Mouse (Mus musculus): ENCODE measurements around the gene Drc1. TPM values are rescaled to one million over a fixed set of nuclear protein-coding genes. Genes with fewer than 3 reads are reported as not detected.

Gene Drc1
- total RNA-seq, 2 experiments from 2014 or later: 12.6 to 14.6 TPM

- intact Hi-C loops (cut with DNase I): no loop called here
Observed at GRCm38 (mm10) chr5:30285944-30286799, 5.0 kb downstream of the Drc1 start.

GRCm38 (mm10) chr5:30287106-30287882, 6.1 kb downstream of the Drc1 start:
- intact Hi-C loops (cut with DNase I): no loop called here
- no peak for DNase-seq

More at GRCm38 (mm10) chr5:30285944-30286799, 5.0 kb downstream of the Drc1 start:
- DNase-seq: no peak

- DNase-seq: peak; percentile 31
- intact Hi-C loops (cut with DNase I): no loop called here
Observed at GRCm38 (mm10) chr5:30340815-30341214, 59.6 kb downstream of the Drc1 start.

- intact Hi-C loops (cut with DNase I): no loop called here
- no peak for DNase-seq
Observed at GRCm38 (mm10) chr5:30341601-30342365, 60.6 kb downstream of the Drc1 start.

GRCm38 (mm10) chr5:30342601-30343015, 61.4 kb downstream of the Drc1 start:
- no peak for DNase-seq
- intact Hi-C loops (cut with DNase I): no loop called here

GRCm38 (mm10) chr5:30343107-30343506, 61.9 kb downstream of the Drc1 start:
- peak; percentile 73 for DNase-seq
- intact Hi-C loops (cut with DNase I): no loop called here

- intact Hi-C loops (cut with DNase I): no loop called here
- no peak for DNase-seq
Observed at GRCm38 (mm10) chr5:30343886-30344285, 62.7 kb downstream of the Drc1 start.

- intact Hi-C loops (cut with DNase I): no loop called here
- DNase-seq: no peak
Observed at GRCm38 (mm10) chr5:30353605-30354004, 72.4 kb downstream of the Drc1 start.

GRCm38 (mm10) chr5:30355114-30355513, 73.9 kb downstream of the Drc1 start:
- intact Hi-C loops (cut with DNase I): no loop called here
- DNase-seq: no peak

- intact Hi-C loops (cut with DNase I): no loop called here
- DNase-seq: no peak
Observed at GRCm38 (mm10) chr5:30355559-30356159, 74.5 kb downstream of the Drc1 start.

GRCm38 (mm10) chr5:30356647-30357046, 75.5 kb downstream of the Drc1 start:
- no peak for DNase-seq
- intact Hi-C loops (cut with DNase I): no loop called here

GRCm38 (mm10) chr5:30358436-30359099, 77.4 kb downstream of the Drc1 start:
- intact Hi-C loops (cut with DNase I): no loop called here
- no peak for DNase-seq

GRCm38 (mm10) chr5:30367405-30367804, 86.2 kb downstream of the Drc1 start:
- DNase-seq: no peak
- intact Hi-C loops (cut with DNase I): no loop called here

GRCm38 (mm10) chr5:30369426-30369825, 88.2 kb downstream of the Drc1 start:
- intact Hi-C loops (cut with DNase I): no loop called here
- no peak for DNase-seq

GRCm38 (mm10) chr5:30382876-30383275, 101.7 kb downstream of the Drc1 start:
- intact Hi-C loops (cut with DNase I): no loop called here
- DNase-seq: no peak

- no peak for DNase-seq
Observed at GRCm38 (mm10) chr5:30387726-30388125, 106.5 kb downstream of the Drc1 start.

GRCm38 (mm10) chr5:30389836-30390235, 108.6 kb downstream of the Drc1 start:
- DNase-seq: no peak
- intact Hi-C loops (cut with DNase I): no loop called here

More at GRCm38 (mm10) chr5:30387726-30388125, 106.5 kb downstream of the Drc1 start:
- intact Hi-C loops (cut with DNase I): no loop called here

- intact Hi-C loops (cut with DNase I): no loop called here
- peak; percentile 78 for DNase-seq
Observed at GRCm38 (mm10) chr5:30391473-30391872, 110.3 kb downstream of the Drc1 start.

GRCm38 (mm10) chr5:30400521-30400920, 119.3 kb downstream of the Drc1 start:
- no peak for DNase-seq
- intact Hi-C loops (cut with DNase I): no loop called here

GRCm38 (mm10) chr5:30401165-30401564, 120.0 kb downstream of the Drc1 start:
- no peak for DNase-seq
- intact Hi-C loops (cut with DNase I): no loop called here
